Mouse (Mus musculus): Measurements from ENCODE around the gene Cst6. TPM values are rescaled to one million over a fixed set of nuclear protein-coding genes. Genes with fewer than 3 reads are reported as not detected.

The Cst6 gene
- polyA plus RNA-seq, 1 experiment from 2014 or later, result 10.8 TPM

GRCm38 (mm10) chr19:5341360-5341759, 8.0 kb downstream of the Cst6 start:
- Histone ChIP-seq H3K4me3 (ENCODE audit: low read depth, low read length) (no peak overlapping the region), H3K4me1 (ENCODE audit: control insufficient read depth, insufficient read depth, low read length) (no peaks in the 10 kb centered on the region), H3K27ac (ENCODE audit: low read depth, low read length) (no peak overlapping the region), H3K9me3 (ENCODE audit: control insufficient read depth, low read length) (no peaks in the 10 kb centered on the region), H3K36me3 (ENCODE audit: control insufficient read depth, insufficient read depth, low read length) (no peaks in the 10 kb centered on the region), H3K4me2 (ENCODE audit: low read depth, low read length) (no peak overlapping the region), H3K27me3 (ENCODE audit: control insufficient read depth, insufficient read depth, low read length) (no peaks in the 10 kb centered on the region), H3K9ac (replicated peaks; ENCODE audit: low read depth, low read length) (no peak overlapping the region)
- WGBS, result 92% methylated on average over 7 of the region's 7 CpGs
- ATAC-seq (ENCODE audit: low read depth), result no peak

- Histone ChIP-seq H3K27me3 (ENCODE audit: control insufficient read depth, insufficient read depth, low read length) (no peaks in the 10 kb centered on the region), H3K4me1 (ENCODE audit: control insufficient read depth, insufficient read depth, low read length) (no peaks in the 10 kb centered on the region), H3K9me3 (ENCODE audit: control insufficient read depth, low read length) (no peaks in the 10 kb centered on the region), H3K36me3 (ENCODE audit: control insufficient read depth, insufficient read depth, low read length) (no peaks in the 10 kb centered on the region), H3K4me3 (ENCODE audit: low read depth, low read length) (no peak overlapping the region), H3K4me2 (ENCODE audit: low read depth, low read length) (no peak overlapping the region), H3K9ac (replicated peaks; ENCODE audit: low read depth, low read length) (no peak overlapping the region), H3K27ac (ENCODE audit: low read depth, low read length) (no peak overlapping the region)
- no peak for ATAC-seq (ENCODE audit: low read depth)
- 21% methylated on average over 5 of the region's 5 CpGs for WGBS
These were observed 11.4 kb downstream of the Cst6 start for GRCm38 (mm10) chr19:5337975-5338374.

- Histone ChIP-seq H3K27me3 (ENCODE audit: control insufficient read depth, insufficient read depth, low read length) (no peaks in the 10 kb centered on the region), H3K36me3 (ENCODE audit: control insufficient read depth, insufficient read depth, low read length) (no peaks in the 10 kb centered on the region), H3K4me3 (ENCODE audit: low read depth, low read length) (no peak within 1 kb of the TSS), H3K4me2 (ENCODE audit: low read depth, low read length) (no peak within 1 kb of the TSS), H3K9ac (replicated peaks; ENCODE audit: low read depth, low read length) (no peak within 1 kb of the TSS), H3K4me1 (ENCODE audit: control insufficient read depth, insufficient read depth, low read length) (no peaks in the 10 kb centered on the region), H3K9me3 (ENCODE audit: control insufficient read depth, low read length) (no peaks in the 10 kb centered on the region), H3K27ac (ENCODE audit: low read depth, low read length) (no peak within 1 kb of the TSS)
- ATAC-seq (ENCODE audit: low read depth), result no peak
- WGBS, result 89% methylated on average over 6 of the region's 6 CpGs
These were observed 13.9 kb downstream of the Cst6 start, which contains the start of gene Catsper1 for GRCm38 (mm10) chr19:5335441-5335840. Catsper1 (plus strand) TSS chr19:5335741.

GRCm38 (mm10) chr19:5334741-5335140, 14.6 kb downstream of the Cst6 start:
- no peak overlapping the region for H3K4me3 ChIP-seq (ENCODE audit: low read depth, low read length)
- WGBS, result 83% methylated on average over 5 of the region's 5 CpGs
- ATAC-seq (ENCODE audit: low read depth), result no peak
- H3K27ac ChIP-seq (ENCODE audit: low read depth, low read length), result no peak overlapping the region
- no peaks in the 10 kb centered on the region for H3K27me3 ChIP-seq (ENCODE audit: control insufficient read depth, insufficient read depth, low read length)
- H3K9ac ChIP-seq (replicated peaks; ENCODE audit: low read depth, low read length), result no peak overlapping the region
- no peaks in the 10 kb centered on the region for H3K9me3 ChIP-seq (ENCODE audit: control insufficient read depth, low read length)
- no peaks in the 10 kb centered on the region for H3K36me3 ChIP-seq (ENCODE audit: control insufficient read depth, insufficient read depth, low read length)
- no peak overlapping the region for H3K4me2 ChIP-seq (ENCODE audit: low read depth, low read length)
- no peaks in the 10 kb centered on the region for H3K4me1 ChIP-seq (ENCODE audit: control insufficient read depth, insufficient read depth, low read length)

- Histone ChIP-seq H3K27ac (ENCODE audit: low read depth, low read length) (no peak overlapping the region), H3K4me2 (ENCODE audit: low read depth, low read length) (no peak overlapping the region), H3K36me3 (ENCODE audit: control insufficient read depth, insufficient read depth, low read length) (no peaks in the 10 kb centered on the region), H3K4me1 (ENCODE audit: control insufficient read depth, insufficient read depth, low read length) (no peaks in the 10 kb centered on the region), H3K9ac (replicated peaks; ENCODE audit: low read depth, low read length) (no peak overlapping the region), H3K9me3 (ENCODE audit: control insufficient read depth, low read length) (no peaks in the 10 kb centered on the region), H3K4me3 (ENCODE audit: low read depth, low read length) (no peak overlapping the region), H3K27me3 (ENCODE audit: control insufficient read depth, insufficient read depth, low read length) (no peaks in the 10 kb centered on the region)
- WGBS, result 73% methylated on average over 19 of the region's 19 CpGs
- ATAC-seq (ENCODE audit: low read depth), result no peak
These were observed 21.4 kb downstream of the Cst6 start for GRCm38 (mm10) chr19:5327970-5328369.

- no peak overlapping the region for H3K9ac ChIP-seq (replicated peaks; ENCODE audit: low read depth, low read length)
- 72% methylated on average over 17 of the region's 17 CpGs for WGBS
- no peak overlapping the region for H3K4me3 ChIP-seq (ENCODE audit: low read depth, low read length)
- H3K4me2 ChIP-seq (ENCODE audit: low read depth, low read length), result no peak overlapping the region
- no peaks in the 10 kb centered on the region for H3K4me1 ChIP-seq (ENCODE audit: control insufficient read depth, insufficient read depth, low read length)
- no peaks in the 10 kb centered on the region for H3K36me3 ChIP-seq (ENCODE audit: control insufficient read depth, insufficient read depth, low read length)
- no peak overlapping the region for H3K27ac ChIP-seq (ENCODE audit: low read depth, low read length)
- ATAC-seq (ENCODE audit: low read depth), result no peak
- H3K27me3 ChIP-seq (ENCODE audit: control insufficient read depth, insufficient read depth, low read length), result no peaks in the 10 kb centered on the region
- H3K9me3 ChIP-seq (ENCODE audit: control insufficient read depth, low read length), result no peaks in the 10 kb centered on the region
These were observed 25.6 kb downstream of the Cst6 start for GRCm38 (mm10) chr19:5323801-5324200.

GRCm38 (mm10) chr19:5313189-5313588, 36.2 kb downstream of the Cst6 start:
- H3K4me1 ChIP-seq (ENCODE audit: control insufficient read depth, insufficient read depth, low read length), result no peaks in the 10 kb centered on the region
- 96% methylated on average over 8 of the region's 8 CpGs for WGBS
- no peak overlapping the region for H3K27ac ChIP-seq (ENCODE audit: low read depth, low read length)
- H3K4me2 ChIP-seq (ENCODE audit: low read depth, low read length), result no peak overlapping the region
- no peak for ATAC-seq (ENCODE audit: low read depth)
- no peaks in the 10 kb centered on the region for H3K27me3 ChIP-seq (ENCODE audit: control insufficient read depth, insufficient read depth, low read length)
- H3K4me3 ChIP-seq (ENCODE audit: low read depth, low read length), result no peak overlapping the region
- no peaks in the 10 kb centered on the region for H3K36me3 ChIP-seq (ENCODE audit: control insufficient read depth, insufficient read depth, low read length)
- H3K9me3 ChIP-seq (ENCODE audit: control insufficient read depth, low read length), result no peaks in the 10 kb centered on the region
- H3K9ac ChIP-seq (replicated peaks; ENCODE audit: low read depth, low read length), result no peak overlapping the region

- H3K9ac ChIP-seq (replicated peaks; ENCODE audit: low read depth, low read length), result no peak overlapping the region
- WGBS, result 86% methylated on average over 7 of the region's 7 CpGs
- no peak for ATAC-seq (ENCODE audit: low read depth)
- no peaks in the 10 kb centered on the region for H3K4me1 ChIP-seq (ENCODE audit: control insufficient read depth, insufficient read depth, low read length)
- no peak overlapping the region for H3K27ac ChIP-seq (ENCODE audit: low read depth, low read length)
- H3K36me3 ChIP-seq (ENCODE audit: control insufficient read depth, insufficient read depth, low read length), result peaks cover 22% of the 10 kb centered on the region; the same call in 1 of the 2 replicates
- H3K4me2 ChIP-seq (ENCODE audit: low read depth, low read length), result no peak overlapping the region
- no peak overlapping the region for H3K4me3 ChIP-seq (ENCODE audit: low read depth, low read length)
- no peaks in the 10 kb centered on the region for H3K27me3 ChIP-seq (ENCODE audit: control insufficient read depth, insufficient read depth, low read length)
- no peaks in the 10 kb centered on the region for H3K9me3 ChIP-seq (ENCODE audit: control insufficient read depth, low read length)
These were observed 40.3 kb downstream of the Cst6 start for GRCm38 (mm10) chr19:5309025-5309424.

- no peak overlapping the region for H3K4me3 ChIP-seq (ENCODE audit: low read depth, low read length)
These were observed 42.2 kb downstream of the Cst6 start for GRCm38 (mm10) chr19:5306968-5307734.

More at GRCm38 (mm10) chr19:5306968-5307734, 42.2 kb downstream of the Cst6 start:
- H3K4me2 ChIP-seq (ENCODE audit: low read depth, low read length), result no peak overlapping the region
- H3K9me3 ChIP-seq (ENCODE audit: control insufficient read depth, low read length), result no peaks in the 10 kb centered on the region
- H3K27ac ChIP-seq (ENCODE audit: low read depth, low read length), result no peak overlapping the region
- H3K4me1 ChIP-seq (ENCODE audit: control insufficient read depth, insufficient read depth, low read length), result no peaks in the 10 kb centered on the region
- no peak for ATAC-seq (ENCODE audit: low read depth)
- no peak overlapping the region for H3K9ac ChIP-seq (replicated peaks; ENCODE audit: low read depth, low read length)
- WGBS, result 42% methylated on average over 98 of the region's 98 CpGs
- no peaks in the 10 kb centered on the region for H3K27me3 ChIP-seq (ENCODE audit: control insufficient read depth, insufficient read depth, low read length)
- H3K36me3 ChIP-seq (ENCODE audit: control insufficient read depth, insufficient read depth, low read length), result peaks cover 30% of the 10 kb centered on the region

Measured in neural tube, embryonic 14.5 days (tissue).